Mouse (Mus musculus) megakaryocyte, embryonic 14.5 days (primary cell): Measurements from ENCODE around the gene Osbpl11. TPM values are rescaled to one million over a fixed set of nuclear protein-coding genes. Genes with fewer than 3 reads are reported as not detected.
"Not testable (repeated sequence)": the region's sequence is repeated elsewhere in the genome, so short reads cannot be mapped to it uniquely, and the experiment has no call there.

Experiments used
- H3K27me3 ChIP-seq: replicated peaks from 2 replicates; pipeline ENCODE3; 2012; ENCODE audit warnings: inconsistent platforms
- H3K36me3 ChIP-seq: replicated peaks from 2 replicates; pipeline ENCODE3; 2012; ENCODE audit warnings: low read length, inconsistent platforms, mixed read lengths
- H3K4me1 ChIP-seq: 2 replicates; pipeline ENCODE4 v1.6.1; 2012; ENCODE audit warnings: inconsistent platforms
- H3K4me3 ChIP-seq: replicated peaks from 2 replicates; pipeline ENCODE3; 2012; ENCODE audit warnings: moderate library complexity, mild to moderate bottlenecking, inconsistent platforms
- H3K9me3 ChIP-seq: 2 replicates; pipeline ENCODE4 v1.6.1; 2012; ENCODE audit warnings: inconsistent platforms
- FLI1 ChIP-seq: IDR thresholded peaks from 2 replicates; pipeline ENCODE4 v1.6.1; 2012; ENCODE audit warnings: low read length, inconsistent platforms, mixed read lengths
- GATA1 ChIP-seq: IDR thresholded peaks from 3 replicates; pipeline ENCODE4 v1.6.1; 2012; ENCODE audit warnings: mixed read lengths, low read length, inconsistent platforms, borderline replicate concordance
- polyA plus RNA-seq: library from polyadenylated mRNA; stranded (reverse); fragments of >175 nt; gene quantifications from 2 replicates; pipeline ENCODE4 v1.2.3, GENCODE M21; 2012; ENCODE audit warnings: low replicate concordance; ENCODE audit not compliant: insufficient read depth

Osbpl11 gene
- polyA plus RNA-seq, result 1.1 TPM in 2 replicates

DNA sequence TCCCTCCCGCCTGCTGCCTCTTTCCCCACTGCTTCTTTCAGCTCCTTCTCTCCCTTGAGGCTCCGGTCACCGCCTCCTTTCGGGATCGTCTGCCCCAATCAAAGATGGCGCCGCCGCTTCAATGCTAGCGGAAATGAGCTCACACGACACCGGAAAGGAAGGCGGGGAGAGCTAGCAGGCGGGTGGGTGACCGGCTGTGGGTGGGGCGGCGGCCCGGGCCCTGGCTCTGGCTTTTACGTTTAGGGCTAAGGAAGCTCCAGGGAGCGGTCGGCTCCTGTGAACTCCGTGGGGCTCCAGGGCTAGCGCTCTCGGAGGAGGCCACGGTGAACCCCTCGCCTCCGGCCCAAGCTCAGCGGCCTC is at the start of gene Osbpl11:
Osbpl11 (plus strand) TSS at position 171 of the 360 bp plus-strand sequence.
- H3K4me3 ChIP-seq, result peak within 1 kb of the TSS; percentile 99
- peaks cover 4% of the 10 kb centered on the region for H3K36me3 ChIP-seq
- H3K9me3 ChIP-seq, result no peaks in the 10 kb centered on the region
- no peaks in the 10 kb centered on the region for H3K27me3 ChIP-seq
- H3K4me1 ChIP-seq, result peaks cover 19% of the 10 kb centered on the region
- no peak for TF ChIP-seq GATA1
- TF ChIP-seq FLI1, result peak; percentile 62; the same call in 1 of the 2 replicates

DNA sequence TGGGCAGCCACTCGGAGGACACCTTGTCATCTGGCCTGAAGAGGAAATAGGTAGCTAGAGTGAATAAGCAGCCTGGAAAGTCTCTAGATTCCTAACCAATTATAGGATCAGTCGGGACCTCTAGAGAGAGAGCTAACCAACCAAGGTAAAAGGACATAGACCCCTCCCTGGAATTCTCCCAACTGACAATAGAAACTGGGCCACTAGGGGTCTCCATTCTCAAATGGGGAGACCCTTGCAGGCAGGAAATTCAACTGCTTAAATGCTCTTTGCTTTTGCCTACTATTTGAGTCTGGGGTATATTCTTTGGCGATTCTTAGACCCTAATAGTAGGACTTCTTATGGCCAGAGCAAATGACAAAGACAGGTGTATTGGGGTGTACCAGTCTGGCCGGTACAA is 49.7 kb upstream of the Osbpl11 start:
- Histone ChIP-seq H3K4me3 (no peak overlapping the region), H3K9me3 (no peaks in the 10 kb centered on the region), H3K36me3 (no peaks in the 10 kb centered on the region), H3K27me3 (peaks cover 29% of the 10 kb centered on the region), H3K4me1 (peaks cover 12% of the 10 kb centered on the region)
- TF ChIP-seq GATA1, result no peak
- TF ChIP-seq FLI1, result no peak

DNA sequence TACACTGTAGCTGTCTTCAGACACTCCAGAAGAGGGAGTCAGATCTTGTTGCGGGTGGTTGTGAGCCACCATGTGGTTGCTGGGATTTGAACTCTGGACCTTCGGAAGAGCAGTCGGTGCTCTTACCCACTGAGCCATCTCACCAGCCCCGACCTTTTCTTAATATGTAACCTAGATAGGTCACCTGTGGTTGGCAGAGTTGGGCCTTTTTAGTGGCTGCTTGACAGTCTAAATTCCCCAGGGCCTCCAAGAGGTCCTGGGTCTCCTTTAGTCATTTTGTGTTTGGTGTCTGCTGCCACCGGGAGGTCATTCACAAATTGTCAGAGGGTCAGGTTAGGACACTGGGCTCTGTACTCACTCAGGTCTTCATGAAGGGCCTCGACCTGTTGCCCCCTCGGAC is 45.8 kb upstream of the Osbpl11 start:
- peaks cover 24% of the 10 kb centered on the region for H3K27me3 ChIP-seq
- H3K36me3 ChIP-seq, H3K4me3 ChIP-seq, H3K9me3 ChIP-seq: not testable (repeated sequence)
- peaks cover 17% of the 10 kb centered on the region for H3K4me1 ChIP-seq

DNA sequence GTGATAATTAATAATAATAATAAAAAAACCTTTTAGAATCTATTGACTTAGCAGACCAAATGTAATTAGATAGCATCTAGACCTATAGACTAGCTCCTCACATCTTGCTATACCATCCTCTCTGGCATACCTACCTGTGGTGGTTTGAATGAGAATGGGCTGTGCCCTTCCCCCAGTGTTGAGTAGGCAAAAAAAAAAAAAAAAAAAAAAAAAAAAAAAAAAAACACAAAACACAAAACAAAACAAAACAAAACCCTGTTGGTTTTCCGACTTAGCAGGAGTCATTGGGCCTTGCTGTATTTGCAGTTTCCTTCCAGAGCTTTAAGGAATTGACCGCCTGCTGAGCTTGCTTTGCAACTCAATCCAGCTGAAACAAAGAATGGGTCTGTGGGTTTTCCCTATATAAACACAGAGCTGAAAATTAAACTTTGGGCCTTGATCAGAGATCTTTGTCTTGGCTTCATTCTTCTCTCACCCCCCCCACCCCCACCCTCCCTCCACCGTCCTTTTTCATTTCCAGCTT is 43.1 kb upstream of the Osbpl11 start:
- Histone ChIP-seq H3K36me3 (no peaks in the 10 kb centered on the region), H3K4me3 (no peak overlapping the region), H3K4me1 (peaks cover 24% of the 10 kb centered on the region), H3K9me3 (peaks cover 12% of the 10 kb centered on the region; the same call in 1 of the 2 replicates), H3K27me3 (peaks cover 19% of the 10 kb centered on the region)
- TF ChIP-seq GATA1 (no peak), FLI1 (no peak)

DNA sequence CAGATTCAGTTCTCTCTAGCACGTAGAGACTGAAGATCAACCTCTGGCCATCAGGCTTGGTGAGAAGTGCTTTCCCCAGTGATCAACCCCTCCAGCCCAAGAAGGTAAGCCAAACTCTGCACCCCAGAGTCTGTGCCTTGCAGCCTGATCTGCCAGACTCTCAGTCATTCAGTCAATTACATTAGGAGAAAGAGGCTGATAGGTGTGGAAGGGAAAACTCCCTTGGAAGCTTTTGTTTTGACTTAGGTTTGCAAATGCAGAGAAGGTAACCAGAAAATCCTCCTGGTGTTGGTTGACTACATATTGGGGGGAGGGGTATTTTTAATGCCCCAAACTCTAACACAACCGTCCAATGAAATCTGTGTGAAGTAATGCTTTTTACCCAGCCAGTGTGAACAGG is 41.4 kb upstream of the Osbpl11 start:
- Histone ChIP-seq H3K36me3 (no peaks in the 10 kb centered on the region), H3K27me3 (peaks cover 14% of the 10 kb centered on the region), H3K9me3 (peaks cover 12% of the 10 kb centered on the region; the same call in 1 of the 2 replicates), H3K4me1 (peaks cover 24% of the 10 kb centered on the region), H3K4me3 (peak overlapping the region; percentile 29)
- no peak for TF ChIP-seq FLI1
- TF ChIP-seq GATA1, result no peak

DNA sequence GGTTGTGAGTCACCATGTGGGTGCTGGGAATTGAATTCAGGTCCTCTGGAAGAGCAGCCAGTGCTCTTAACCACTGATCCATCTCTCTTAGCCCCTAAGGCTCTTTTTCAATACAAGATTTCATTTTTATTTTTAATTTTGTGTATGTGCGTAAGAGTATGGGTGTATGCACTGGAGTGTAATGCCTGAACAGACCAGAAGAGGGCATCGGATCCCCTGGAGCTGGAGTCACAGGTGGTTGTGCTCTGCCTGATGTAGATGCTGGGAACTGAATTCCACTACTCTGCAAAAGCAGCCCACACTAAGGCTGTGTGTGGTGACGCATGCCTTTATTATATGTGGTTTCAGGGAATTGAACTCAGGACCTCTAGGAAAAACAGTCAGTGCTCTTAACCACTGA is 38.7 kb upstream of the Osbpl11 start:
- Histone ChIP-seq H3K9me3 (peaks cover 12% of the 10 kb centered on the region; the same call in 1 of the 2 replicates), H3K4me1 (peaks cover 35% of the 10 kb centered on the region), H3K4me3 (no peak overlapping the region), H3K27me3 (peaks cover 2% of the 10 kb centered on the region), H3K36me3 (no peaks in the 10 kb centered on the region)
- TF ChIP-seq FLI1 (no peak), GATA1 (no peak)

DNA sequence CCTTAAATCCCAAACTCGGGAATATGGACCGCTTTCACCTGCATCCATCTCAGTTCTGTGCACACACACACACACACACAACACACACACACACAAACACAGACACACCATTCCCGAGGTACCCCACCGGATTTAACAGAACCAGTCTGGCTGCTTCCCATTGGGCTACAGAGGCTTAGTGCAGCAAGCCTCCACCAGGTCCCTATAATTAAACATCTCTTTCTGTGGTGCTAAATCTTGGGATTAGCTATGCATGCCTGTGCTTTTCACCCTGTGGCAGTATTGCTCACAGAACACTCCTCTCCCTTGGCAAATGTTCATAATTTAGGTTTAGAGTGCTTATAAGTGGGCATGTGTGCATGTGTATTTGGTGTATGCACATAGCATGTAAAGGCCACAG is 36.7 kb upstream of the Osbpl11 start:
- Histone ChIP-seq H3K36me3 (no peaks in the 10 kb centered on the region), H3K4me1 (peaks cover 36% of the 10 kb centered on the region), H3K4me3 (no peak overlapping the region), H3K27me3 (peaks cover 10% of the 10 kb centered on the region), H3K9me3 (peaks cover 12% of the 10 kb centered on the region; the same call in 1 of the 2 replicates)
- TF ChIP-seq GATA1 (no peak), FLI1 (no peak)

DNA sequence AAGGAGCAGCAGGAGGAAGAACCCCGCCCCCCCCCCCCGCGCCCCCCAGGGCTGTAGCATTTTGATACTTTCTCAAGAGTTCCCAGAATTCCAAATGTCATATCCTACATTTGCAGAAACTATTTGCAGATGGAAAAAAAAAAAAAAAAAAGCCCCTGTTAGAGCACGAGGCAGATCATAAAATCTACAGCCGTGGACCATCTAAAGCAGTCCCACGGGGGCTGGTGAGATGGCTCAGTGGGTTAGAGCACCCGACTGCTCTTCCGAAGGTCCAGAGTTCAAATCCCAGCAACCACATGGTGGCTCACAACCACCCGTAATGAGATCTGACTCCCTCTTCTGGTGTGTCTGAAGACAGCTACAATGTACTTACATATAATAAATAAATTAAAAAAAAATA is 34.0 kb upstream of the Osbpl11 start:
- H3K9me3 ChIP-seq, H3K36me3 ChIP-seq, H3K4me3 ChIP-seq: not testable (repeated sequence)
- H3K27me3 ChIP-seq, result peaks cover 18% of the 10 kb centered on the region
- peaks cover 25% of the 10 kb centered on the region for H3K4me1 ChIP-seq

DNA sequence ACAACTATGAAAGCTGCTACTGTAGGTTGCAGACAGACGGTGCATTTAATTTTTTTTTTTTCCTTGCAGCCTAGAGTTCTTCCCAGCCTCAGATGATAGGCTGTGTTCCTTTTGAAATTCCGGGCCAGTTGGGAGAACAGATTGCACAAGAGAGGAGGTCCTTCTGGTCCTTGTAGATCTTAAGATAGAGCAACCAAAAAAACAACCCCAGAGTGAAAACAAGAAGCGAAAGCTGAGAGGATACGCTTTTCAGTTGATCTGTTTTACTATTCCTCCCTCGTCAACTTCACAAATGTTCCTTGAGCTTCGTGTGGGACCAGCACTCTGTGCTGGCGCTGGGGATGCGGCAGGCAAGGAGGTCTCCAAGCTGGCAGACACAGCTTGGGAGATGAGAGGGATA is 33.3 kb upstream of the Osbpl11 start:
- TF ChIP-seq GATA1 (no peak), FLI1 (no peak)

DNA sequence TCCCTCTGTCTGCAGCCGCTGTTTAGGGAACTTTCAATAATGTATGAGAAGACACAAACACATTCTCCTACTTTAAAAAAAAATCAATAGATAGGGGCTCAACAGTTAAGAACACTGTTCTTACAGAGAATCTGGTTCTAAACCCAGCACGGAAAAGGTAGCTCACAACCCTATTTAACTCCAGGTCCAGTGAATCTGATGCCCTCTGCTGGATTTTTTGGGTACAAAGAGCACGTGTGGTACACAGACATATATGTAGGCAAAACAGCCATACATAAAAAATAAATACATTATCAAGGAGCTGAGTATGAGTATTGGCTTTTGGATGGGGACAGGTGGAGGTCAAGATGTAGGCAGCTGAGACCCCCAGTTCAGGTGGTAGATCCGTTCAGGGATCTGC is 29.9 kb upstream of the Osbpl11 start:
- Histone ChIP-seq H3K4me1 (peaks cover 26% of the 10 kb centered on the region), H3K27me3 (peaks cover 28% of the 10 kb centered on the region), H3K4me3 (no peak overlapping the region), H3K9me3 (peaks cover 4% of the 10 kb centered on the region), H3K36me3 (no peaks in the 10 kb centered on the region)
- TF ChIP-seq FLI1 (no peak), GATA1 (no peak)

More for the DNA sequence above, 33.3 kb upstream of the Osbpl11 start:
- Histone ChIP-seq H3K4me3 (no peak overlapping the region), H3K36me3 (no peaks in the 10 kb centered on the region), H3K27me3 (peaks cover 22% of the 10 kb centered on the region), H3K9me3 (no peaks in the 10 kb centered on the region), H3K4me1 (peaks cover 25% of the 10 kb centered on the region)

DNA sequence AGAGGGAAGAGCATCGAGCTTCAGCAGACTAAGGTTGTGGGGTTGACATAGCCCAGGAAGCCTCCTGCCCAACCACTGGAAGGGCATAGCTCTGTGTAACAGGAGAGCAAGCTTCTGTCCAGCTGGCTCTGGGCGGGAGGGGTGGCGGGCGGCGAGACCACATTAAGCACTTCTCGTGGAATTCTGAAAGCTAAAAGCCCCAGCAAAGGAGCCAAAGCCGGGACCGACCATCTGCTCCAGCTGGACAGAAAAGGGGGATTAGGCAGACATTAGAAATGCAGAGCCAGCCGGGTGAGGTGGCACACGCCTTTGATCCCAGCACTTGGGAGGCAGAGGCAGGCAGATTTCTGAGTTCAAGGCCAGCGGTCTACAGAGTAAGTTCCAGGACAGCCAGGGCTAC is 26.9 kb upstream of the Osbpl11 start:
- H3K27me3 ChIP-seq, result peaks cover 19% of the 10 kb centered on the region
- TF ChIP-seq FLI1 (no peak), GATA1 (no peak)
- peaks cover 3% of the 10 kb centered on the region for H3K36me3 ChIP-seq
- peaks cover 25% of the 10 kb centered on the region for H3K9me3 ChIP-seq
- H3K4me3 ChIP-seq, result no peak overlapping the region
- peaks cover 7% of the 10 kb centered on the region for H3K4me1 ChIP-seq
